Mouse (Mus musculus): Measurements from ENCODE around the gene B3galt1.

B3galt1 gene

GRCm38 (mm10) chr2:67730771-67731170 lies 165.1 kb downstream of the B3galt1 start:
- DNase-seq (ENCODE audit: low spot score): no peak

GRCm38 (mm10) chr2:67751585-67751984 lies 185.9 kb downstream of the B3galt1 start:
- DNase-seq (ENCODE audit: low spot score): no peak

- no peak for DNase-seq (ENCODE audit: low spot score)
Observed at GRCm38 (mm10) chr2:67756507-67756906, 190.8 kb downstream of the B3galt1 start.

- no peak for DNase-seq (ENCODE audit: low spot score)
Observed at GRCm38 (mm10) chr2:67787536-67787935, 221.9 kb downstream of the B3galt1 start.

- DNase-seq (ENCODE audit: low spot score): no peak
Observed at GRCm38 (mm10) chr2:67797561-67797960, 231.9 kb downstream of the B3galt1 start.

GRCm38 (mm10) chr2:67799981-67800380 lies 234.3 kb downstream of the B3galt1 start:
- no peak for DNase-seq (ENCODE audit: low spot score)

GRCm38 (mm10) chr2:67816149-67816548 lies 250.5 kb downstream of the B3galt1 start:
- no peak for DNase-seq (ENCODE audit: low spot score)

GRCm38 (mm10) chr2:67818014-67818413 lies 252.3 kb downstream of the B3galt1 start:
- DNase-seq (ENCODE audit: low spot score): no peak

GRCm38 (mm10) chr2:67822360-67822759 lies 256.7 kb downstream of the B3galt1 start:
- no peak for DNase-seq (ENCODE audit: low spot score)

GRCm38 (mm10) chr2:67827697-67828096 lies 262.0 kb downstream of the B3galt1 start:
- DNase-seq (ENCODE audit: low spot score): no peak

GRCm38 (mm10) chr2:67829055-67829915 lies 263.6 kb downstream of the B3galt1 start:
- DNase-seq (ENCODE audit: low spot score): no peak

- no peak for DNase-seq (ENCODE audit: low spot score)
Observed at GRCm38 (mm10) chr2:67847806-67848205, 282.1 kb downstream of the B3galt1 start.

GRCm38 (mm10) chr2:67850725-67851124 lies 285.1 kb downstream of the B3galt1 start:
- no peak for DNase-seq (ENCODE audit: low spot score)

GRCm38 (mm10) chr2:67858340-67858739 lies 292.7 kb downstream of the B3galt1 start:
- no peak for DNase-seq (ENCODE audit: low spot score)

- DNase-seq (ENCODE audit: low spot score): no peak
Observed at GRCm38 (mm10) chr2:67859004-67859403, 293.3 kb downstream of the B3galt1 start.

GRCm38 (mm10) chr2:67873368-67873767 lies 307.7 kb downstream of the B3galt1 start:
- DNase-seq (ENCODE audit: low spot score): no peak

GRCm38 (mm10) chr2:67879836-67880235 lies 314.2 kb downstream of the B3galt1 start:
- no peak for DNase-seq (ENCODE audit: low spot score)

- DNase-seq (ENCODE audit: low spot score): no peak
Observed at GRCm38 (mm10) chr2:67881713-67882281, 316.1 kb downstream of the B3galt1 start.

GRCm38 (mm10) chr2:67897956-67898689 lies 332.5 kb downstream of the B3galt1 start:
- no peak for DNase-seq (ENCODE audit: low spot score)

- no peak for DNase-seq (ENCODE audit: low spot score)
Observed at GRCm38 (mm10) chr2:67901574-67901973, 335.9 kb downstream of the B3galt1 start.

GRCm38 (mm10) chr2:67902651-67903292 lies 337.1 kb downstream of the B3galt1 start:
- DNase-seq (ENCODE audit: low spot score): no peak

GRCm38 (mm10) chr2:67903769-67904168 lies 338.1 kb downstream of the B3galt1 start:
- DNase-seq (ENCODE audit: low spot score): no peak
